Mouse (Mus musculus) liver, embryonic 15.5 days (tissue): ENCODE results near the gene Mnat1. TPM values are rescaled to one million over a fixed set of nuclear protein-coding genes. Genes with fewer than 3 reads are reported as not detected.

Experiments
- ATAC-seq: fragments of 200-750 bp; cut with Nextera tagmentation; 2 replicates; pipeline ENCODE4 v1.8.0; 2017; ENCODE audit warnings: moderate number of reproducible peaks, mild to moderate bottlenecking, moderate library complexity; ENCODE audit not compliant: insufficient read depth
- H3K27ac ChIP-seq: fragments of 300-500 bp; sonication (generic); replicated peaks from 2 replicates; pipeline ENCODE4 v1.5.1; 2015; ENCODE audit warnings: mild to moderate bottlenecking, inconsistent platforms
- H3K27me3 ChIP-seq: fragments of 300-500 bp; sonication (generic); 2 replicates; pipeline ENCODE4 v1.6.1; 2015; ENCODE audit warnings: mild to moderate bottlenecking, inconsistent platforms
- H3K36me3 ChIP-seq: fragments of 300-500 bp; sonication (generic); replicated peaks from 2 replicates; pipeline ENCODE4 v1.6.1; 2015; ENCODE audit warnings: moderate library complexity, mild to moderate bottlenecking, inconsistent platforms
- H3K4me1 ChIP-seq: fragments of 300-500 bp; sonication (generic); replicated peaks from 2 replicates; pipeline ENCODE4 v1.6.1; 2015; ENCODE audit warnings: inconsistent platforms
- H3K4me2 ChIP-seq: fragments of 300-500 bp; sonication (generic); 2 replicates; pipeline ENCODE4 v1.6.1; 2015; ENCODE audit warnings: moderate library complexity, mild to moderate bottlenecking, inconsistent platforms
- H3K4me3 ChIP-seq: fragments of 300-500 bp; sonication (generic); replicated peaks from 2 replicates; pipeline ENCODE4 v1.5.1; 2015; ENCODE audit warnings: mild to moderate bottlenecking, inconsistent platforms
- H3K9ac ChIP-seq: fragments of 300-500 bp; sonication (generic); 2 replicates; pipeline ENCODE4 v1.6.1; 2015; ENCODE audit warnings: moderate library complexity, mild to moderate bottlenecking, inconsistent platforms
- H3K9me3 ChIP-seq: fragments of 300-500 bp; sonication (generic); replicated peaks from 2 replicates; pipeline ENCODE4 v1.6.1; 2016; ENCODE audit warnings: inconsistent platforms
- WGBS: fragments of 180-500 bp; shearing (Covaris S2); methylation state at CpG from one replicate; pipeline ENCODE4 v1.1.7; 2015; ENCODE audit warnings: mixed read lengths; ENCODE audit not compliant: insufficient replicate concordance; 5-methylcytosine and 5-hydroxymethylcytosine counted together
- polyA plus RNA-seq: library from polyadenylated mRNA; unstranded; fragments of >200 nt; fragmentation: Nextera tagmentation; extraction: Ambion mirVana; gene quantifications from 2 replicates; pipeline ENCODE4 v1.2.1, GENCODE M21; 2015

Gene Mnat1
- polyA plus RNA-seq, 1 experiment from 2014 or later: 8.0 TPM

DNA sequence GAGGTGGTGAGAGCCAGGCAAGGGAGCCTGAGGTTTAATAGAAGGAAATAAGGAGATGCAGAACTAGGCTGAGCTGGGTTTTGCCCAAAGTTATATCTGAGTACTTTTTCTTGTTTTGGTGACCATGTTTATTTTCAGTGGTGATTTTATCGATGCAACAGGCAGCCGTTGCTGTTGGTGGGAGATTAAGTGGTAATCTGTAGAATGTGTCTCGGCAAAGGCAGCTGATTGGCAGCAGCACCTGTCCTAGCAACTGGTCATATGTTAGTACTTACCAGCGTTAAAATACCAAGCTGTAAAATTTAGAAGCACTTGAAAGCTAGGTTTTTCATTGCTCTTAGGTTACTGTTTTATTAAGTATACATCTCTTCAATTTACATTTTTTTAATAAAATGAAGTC lies 83.5 kb downstream of the Mnat1 start:
- no peaks in the 10 kb centered on the region for H3K9me3 ChIP-seq
- H3K36me3 ChIP-seq: no peaks in the 10 kb centered on the region
- no peak overlapping the region for H3K4me2 ChIP-seq
- H3K27ac ChIP-seq: no peak overlapping the region
- H3K4me3 ChIP-seq: no peak overlapping the region
- H3K9ac ChIP-seq: no peak overlapping the region
- ATAC-seq: no peak
- 28% methylated on average over 4 of the region's 4 CpGs for WGBS
- no peaks in the 10 kb centered on the region for H3K27me3 ChIP-seq
- H3K4me1 ChIP-seq: peaks cover 4% of the 10 kb centered on the region

DNA sequence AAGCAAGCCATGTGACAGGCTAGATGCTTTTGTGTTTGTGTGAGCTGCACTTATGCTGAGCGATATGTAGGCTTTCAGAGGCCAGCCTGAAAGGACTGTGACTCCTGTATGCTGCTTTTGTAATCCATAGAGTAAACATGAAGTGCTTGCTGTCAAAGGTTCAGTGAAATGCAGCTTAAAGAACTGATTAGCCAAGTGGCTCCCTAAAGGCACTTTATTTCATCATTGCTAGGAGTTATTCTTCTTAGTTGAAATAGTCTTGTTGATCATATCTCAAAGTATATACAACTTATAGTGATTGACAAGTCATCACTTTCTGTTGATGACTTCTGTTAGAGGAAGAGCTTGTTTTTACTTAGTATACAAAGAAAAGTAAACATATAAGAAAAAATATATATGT lies 83.9 kb downstream of the Mnat1 start:
- no peaks in the 10 kb centered on the region for H3K27me3 ChIP-seq
- no peak overlapping the region for H3K9ac ChIP-seq
- no peak overlapping the region for H3K4me2 ChIP-seq
- H3K4me3 ChIP-seq: no peak overlapping the region
- no peaks in the 10 kb centered on the region for H3K36me3 ChIP-seq
- WGBS: 60% methylated on average over 1 of the region's 1 CpGs
- peaks cover 4% of the 10 kb centered on the region for H3K4me1 ChIP-seq
- no peak overlapping the region for H3K27ac ChIP-seq
- no peak for ATAC-seq
- no peaks in the 10 kb centered on the region for H3K9me3 ChIP-seq

DNA sequence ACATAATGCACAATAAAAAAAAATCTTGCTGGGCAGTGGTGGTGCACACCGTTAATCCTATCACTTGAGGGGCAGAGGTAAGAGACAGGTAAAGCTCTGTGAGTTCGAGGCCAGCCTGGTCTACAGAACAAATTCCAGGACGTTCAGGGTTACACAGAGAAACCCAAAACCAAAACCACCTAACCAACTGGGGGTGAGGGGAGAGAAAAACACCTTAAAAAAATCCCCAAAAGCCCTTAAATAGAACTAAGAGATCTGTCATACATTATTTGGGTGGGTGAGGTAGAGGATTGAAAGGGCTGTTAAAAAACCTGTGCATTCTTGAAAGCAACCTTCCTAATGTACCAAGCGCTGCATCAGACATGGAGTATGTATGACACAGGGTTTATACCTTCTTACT lies 85.0 kb downstream of the Mnat1 start:
- H3K4me3 ChIP-seq: no peak overlapping the region
- 79% methylated on average over 4 of the region's 4 CpGs for WGBS
- no peak overlapping the region for H3K27ac ChIP-seq
- no peak for ATAC-seq
- no peak overlapping the region for H3K9ac ChIP-seq
- H3K9me3 ChIP-seq: no peaks in the 10 kb centered on the region
- H3K27me3 ChIP-seq: no peaks in the 10 kb centered on the region
- peaks cover 4% of the 10 kb centered on the region for H3K4me1 ChIP-seq
- no peaks in the 10 kb centered on the region for H3K36me3 ChIP-seq
- no peak overlapping the region for H3K4me2 ChIP-seq

DNA sequence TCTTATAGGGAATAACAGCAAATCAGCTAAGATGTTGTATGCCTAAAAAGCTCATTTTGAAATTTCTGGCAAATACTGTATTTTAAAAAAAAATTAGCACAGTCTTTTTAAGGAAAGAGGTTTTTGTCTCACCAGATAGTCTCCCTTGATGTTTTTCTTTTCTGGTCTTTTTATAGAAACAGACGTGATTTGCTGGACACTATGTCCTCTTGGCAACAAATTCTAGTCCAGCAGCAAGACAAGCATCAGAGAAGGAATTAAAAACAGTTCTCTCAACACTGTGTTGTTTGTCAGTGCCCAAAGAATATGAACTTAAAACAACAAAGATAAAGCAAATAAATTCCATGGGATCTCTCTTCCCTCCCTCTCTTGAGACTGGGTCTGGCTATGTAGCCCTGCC lies 85.6 kb downstream of the Mnat1 start:
- no peak overlapping the region for H3K4me2 ChIP-seq
- no peak overlapping the region for H3K9ac ChIP-seq
- H3K4me1 ChIP-seq: peaks cover 4% of the 10 kb centered on the region
- 45% methylated on average over 1 of the region's 1 CpGs for whole genome bisulfite sequencing
- no peak overlapping the region for H3K4me3 ChIP-seq
- no peak overlapping the region for H3K27ac ChIP-seq
- ATAC-seq: no peak
- H3K9me3 ChIP-seq: no peaks in the 10 kb centered on the region
- no peaks in the 10 kb centered on the region for H3K36me3 ChIP-seq
- H3K27me3 ChIP-seq: no peaks in the 10 kb centered on the region

DNA sequence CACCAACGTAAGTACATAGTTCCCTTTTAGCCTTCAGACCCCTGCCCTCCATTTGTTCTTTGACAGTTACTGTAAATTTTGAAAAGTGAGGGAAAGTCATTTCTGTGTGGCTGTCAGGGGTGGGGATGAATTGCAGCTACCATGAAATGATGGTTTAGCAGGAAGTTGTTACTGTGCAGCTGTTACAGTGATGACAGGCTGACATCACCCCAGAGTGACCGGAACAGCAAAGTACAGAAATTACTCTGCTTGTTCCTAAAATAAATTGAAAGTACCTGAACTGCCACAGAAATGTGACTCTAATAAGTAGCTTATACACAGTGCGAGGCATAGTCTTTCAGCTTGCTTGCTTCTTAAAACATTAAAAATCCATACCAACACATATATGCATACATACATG lies 86.9 kb downstream of the Mnat1 start:
- Histone ChIP-seq H3K27ac (no peak overlapping the region), H3K9me3 (no peaks in the 10 kb centered on the region), H3K4me3 (no peak overlapping the region), H3K4me1 (peaks cover 4% of the 10 kb centered on the region), H3K9ac (no peak overlapping the region), H3K36me3 (no peaks in the 10 kb centered on the region), H3K4me2 (no peak overlapping the region), H3K27me3 (no peaks in the 10 kb centered on the region)
- 56% methylated on average over 3 of the region's 3 CpGs for WGBS
- ATAC-seq: no peak

DNA sequence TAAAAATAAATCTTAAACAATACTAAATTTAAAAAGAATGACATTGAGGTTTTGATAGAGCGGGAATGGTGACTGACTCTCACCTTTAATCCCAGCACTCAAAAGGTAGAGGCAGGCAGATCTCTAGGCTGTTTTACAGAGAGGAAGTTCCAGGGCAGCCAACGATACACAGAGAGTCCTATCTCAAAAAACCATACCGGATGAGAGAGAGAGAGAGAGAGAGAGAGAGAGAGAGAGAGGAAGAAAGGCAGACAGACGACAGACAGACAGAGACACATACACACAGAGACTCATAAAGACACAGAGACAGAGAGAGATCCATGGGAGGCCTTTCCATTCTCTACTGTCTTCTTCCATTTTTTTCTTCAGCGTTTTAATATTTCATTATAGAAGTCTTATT lies 92.3 kb downstream of the Mnat1 start:
- Histone ChIP-seq H3K4me2 (no peak overlapping the region), H3K9me3 (no peaks in the 10 kb centered on the region), H3K4me3 (no peak overlapping the region), H3K9ac (no peak overlapping the region), H3K4me1 (no peaks in the 10 kb centered on the region), H3K36me3 (peaks cover 12% of the 10 kb centered on the region), H3K27me3 (no peaks in the 10 kb centered on the region), H3K27ac (no peak overlapping the region)
- 44% methylated on average over 5 of the region's 5 CpGs for WGBS
- no peak for ATAC-seq

DNA sequence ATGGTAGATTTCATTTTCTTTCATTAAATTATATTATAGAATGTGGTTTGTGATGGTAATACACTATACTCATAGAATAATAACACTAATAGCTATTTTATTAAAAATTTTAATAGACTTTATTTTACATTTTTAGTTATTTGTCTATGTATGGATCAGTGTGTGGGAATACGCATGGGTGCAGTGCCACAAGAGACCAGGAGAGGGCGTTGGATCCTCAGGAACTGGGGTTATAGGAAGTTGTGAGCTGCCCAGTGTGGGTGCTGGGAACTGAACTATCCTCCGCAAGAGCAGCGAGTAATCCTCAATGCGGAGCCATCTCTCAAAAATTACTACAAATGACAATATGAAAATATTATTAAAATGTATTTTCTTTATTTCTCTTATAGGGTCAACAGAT lies 95.1 kb downstream of the Mnat1 start:
- Histone ChIP-seq H3K27ac (no peak overlapping the region), H3K4me2 (no peak overlapping the region), H3K4me1 (peaks cover 6% of the 10 kb centered on the region), H3K27me3 (no peaks in the 10 kb centered on the region), H3K36me3 (peaks cover 12% of the 10 kb centered on the region), H3K9ac (no peak overlapping the region), H3K9me3 (no peaks in the 10 kb centered on the region), H3K4me3 (no peak overlapping the region)
- no peak for ATAC-seq
- 74% methylated on average over 5 of the region's 5 CpGs for WGBS

DNA sequence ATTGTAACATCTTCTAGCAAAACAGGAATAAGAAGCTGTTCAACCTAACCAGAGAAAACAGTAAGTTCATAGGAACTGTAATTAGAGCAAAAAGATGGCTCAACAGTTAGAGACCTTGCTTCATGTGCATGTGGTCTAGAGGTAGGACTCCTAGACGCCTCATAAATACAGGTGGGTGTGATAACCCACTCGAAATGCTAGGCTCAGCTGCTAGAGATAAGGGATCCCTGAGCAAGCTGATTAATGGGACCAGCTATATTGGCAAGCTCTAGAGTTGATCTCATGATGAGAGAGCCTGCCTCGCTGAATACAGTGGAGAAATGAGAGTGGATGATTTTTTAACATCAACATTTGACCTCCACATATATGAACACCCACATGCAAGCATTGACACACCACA lies 97.7 kb downstream of the Mnat1 start:
- WGBS: 22% methylated on average over 3 of the region's 3 CpGs
- Histone ChIP-seq H3K27me3 (no peaks in the 10 kb centered on the region), H3K9ac (no peak overlapping the region), H3K27ac (no peak overlapping the region), H3K4me3 (no peak overlapping the region), H3K4me1 (peaks cover 6% of the 10 kb centered on the region), H3K36me3 (peaks cover 12% of the 10 kb centered on the region), H3K4me2 (no peak overlapping the region), H3K9me3 (no peaks in the 10 kb centered on the region)
- ATAC-seq: peak; percentile 58; the same call in 1 of the 2 replicates

DNA sequence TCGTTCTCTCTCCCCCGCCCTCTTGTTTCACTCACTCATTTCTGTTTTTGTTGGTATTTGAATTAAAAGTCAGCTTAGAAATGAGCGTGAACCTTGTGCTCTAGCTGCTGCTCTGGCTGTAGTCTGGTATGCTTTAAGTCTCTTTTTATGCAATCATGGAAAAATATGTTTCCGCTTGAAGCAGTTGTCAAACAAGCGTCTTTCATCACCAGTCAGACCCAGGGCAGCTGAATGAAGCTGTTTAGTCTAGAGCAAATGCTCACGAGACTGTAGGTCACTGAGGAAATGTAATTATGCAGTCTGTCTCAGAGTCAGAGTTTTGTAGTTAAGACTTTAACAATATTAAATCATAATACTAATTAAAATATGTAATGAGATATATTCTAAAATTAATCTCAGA lies 100.4 kb downstream of the Mnat1 start:
- Histone ChIP-seq H3K9ac (no peak overlapping the region), H3K9me3 (no peaks in the 10 kb centered on the region), H3K4me3 (no peak overlapping the region), H3K4me1 (peaks cover 6% of the 10 kb centered on the region), H3K36me3 (peaks cover 9% of the 10 kb centered on the region), H3K4me2 (no peak overlapping the region), H3K27ac (no peak overlapping the region), H3K27me3 (no peaks in the 10 kb centered on the region)
- no peak for ATAC-seq
- 77% methylated on average over 6 of the region's 6 CpGs for WGBS

DNA sequence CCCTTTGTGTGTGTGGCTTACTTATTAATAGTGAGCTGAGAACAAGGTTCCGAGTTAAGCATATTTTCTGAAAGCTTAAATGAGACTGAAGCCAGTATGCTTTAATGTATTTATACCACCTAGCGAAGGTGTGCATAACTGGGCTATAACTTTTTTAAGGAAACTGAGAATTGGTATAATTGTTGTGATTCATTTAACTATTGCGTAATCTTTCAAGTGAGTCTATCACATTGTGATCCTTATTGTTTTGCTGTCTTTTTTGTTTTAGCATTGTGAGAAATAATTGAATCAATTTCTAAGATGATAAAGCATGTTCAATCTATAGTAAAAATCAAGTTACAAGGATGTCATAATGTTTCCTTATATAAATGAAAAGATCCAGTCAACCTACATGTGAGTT lies 104.9 kb downstream of the Mnat1 start:
- Histone ChIP-seq H3K9ac (no peak overlapping the region), H3K4me3 (no peak overlapping the region), H3K27me3 (no peaks in the 10 kb centered on the region), H3K36me3 (no peaks in the 10 kb centered on the region), H3K4me2 (no peak overlapping the region), H3K27ac (no peak overlapping the region), H3K9me3 (no peaks in the 10 kb centered on the region), H3K4me1 (no peaks in the 10 kb centered on the region)
- WGBS: 75% methylated on average over 3 of the region's 3 CpGs
- no peak for ATAC-seq

DNA sequence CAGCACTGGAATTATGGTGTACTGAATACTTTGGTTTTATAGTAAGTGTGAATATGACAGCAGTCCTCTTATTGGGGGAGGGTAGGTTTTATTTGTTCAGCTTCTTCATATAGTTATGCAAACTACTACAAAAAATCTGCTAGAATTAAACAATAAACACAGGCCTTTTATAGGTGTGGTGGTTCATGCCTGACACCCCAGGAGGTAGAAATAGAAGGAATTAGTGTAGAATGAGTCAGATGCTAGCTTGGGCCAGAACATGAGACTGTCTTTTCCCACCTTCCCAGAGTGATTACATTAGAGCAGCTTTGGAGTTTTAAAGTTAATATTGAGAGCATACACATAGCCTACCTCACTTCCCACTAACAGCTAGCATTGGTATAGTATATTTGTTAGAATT lies 106.7 kb downstream of the Mnat1 start:
- Histone ChIP-seq H3K36me3 (no peaks in the 10 kb centered on the region), H3K4me3 (no peak overlapping the region), H3K27me3 (no peaks in the 10 kb centered on the region), H3K9me3 (no peaks in the 10 kb centered on the region), H3K4me1 (no peaks in the 10 kb centered on the region), H3K27ac (no peak overlapping the region), H3K9ac (no peak overlapping the region), H3K4me2 (no peak overlapping the region)
- no peak for ATAC-seq

DNA sequence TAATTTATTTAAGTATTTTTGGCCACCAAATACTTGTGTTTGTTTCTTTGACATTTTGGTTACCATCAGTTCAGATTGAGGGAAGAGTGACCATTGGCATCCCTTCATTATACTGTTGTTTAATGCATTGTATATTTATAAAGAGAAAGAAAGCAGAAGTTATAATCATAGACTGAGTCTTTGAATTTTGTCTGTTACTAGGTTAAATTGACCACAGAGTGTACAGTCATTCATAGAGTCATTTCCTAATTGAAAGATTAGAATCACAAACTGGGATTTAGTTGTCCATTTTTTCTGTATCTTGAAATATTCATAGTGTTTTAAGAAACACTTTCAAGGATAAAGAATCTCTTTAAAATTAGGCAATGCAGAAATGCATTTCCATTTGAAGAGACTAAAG lies 108.0 kb downstream of the Mnat1 start:
- Histone ChIP-seq H3K27ac (no peak overlapping the region), H3K36me3 (no peaks in the 10 kb centered on the region), H3K4me2 (no peak overlapping the region), H3K27me3 (no peaks in the 10 kb centered on the region), H3K4me1 (no peaks in the 10 kb centered on the region), H3K9me3 (no peaks in the 10 kb centered on the region), H3K9ac (no peak overlapping the region), H3K4me3 (no peak overlapping the region)
- ATAC-seq: no peak
